In genomic region chr19:56231849-56232248, GRCm38 (mm10) we compare ENCODE assay signal across 12 mouse cellular contexts. TPM values are rescaled to one million over a fixed set of nuclear protein-coding genes. Genes with fewer than 3 reads are reported as not detected.
DNase-seq lines count a peak whose midpoint lies in the region; ATAC-seq and TF ChIP-seq lines count a peak whose summit lies in the region.
"Had no signal": no experiment of that assay in that cellular context is flagged by ENCODE, and none has a peak within 500 bp of the region (broad histone marks: within the 10 kb centered on the region; RNA-seq: fewer than 3 reads in every experiment).

No protein-coding gene starts in this region.

- H3K4me2 ChIP-seq in kidney, embryonic 14.5 days (replicated peaks; ENCODE audit: low read depth, low read length), result no peak overlapping the region
- peak overlapping the region; percentile 26; the same call in 1 of the 2 replicates for H3K4me2 ChIP-seq in forebrain, postnatal 0 days (ENCODE audit: low read depth)
- H3K4me2 ChIP-seq: liver, embryonic 13.5 days had no signal

- no peaks in the 10 kb centered on the region for H3K27me3 ChIP-seq in kidney, embryonic 14.5 days (ENCODE audit: control insufficient read depth, insufficient read depth, low read length)
- H3K27me3 ChIP-seq in kidney, adult 2 months (replicated peaks; ENCODE audit: control insufficient read depth, insufficient read depth, low read length), result no peaks in the 10 kb centered on the region
- H3K27me3 ChIP-seq in forebrain, postnatal 0 days (ENCODE audit: insufficient read depth, low read length), result no peaks in the 10 kb centered on the region
- H3K27me3 ChIP-seq: liver, embryonic 13.5 days had no signal

- no peak overlapping the region for H3K4me3 ChIP-seq in kidney, embryonic 14.5 days (ENCODE audit: low read length)
- no peak overlapping the region for H3K4me3 ChIP-seq in kidney, adult 2 months (ENCODE audit: insufficient read depth, low read depth, low read length)
- no peak overlapping the region for H3K4me3 ChIP-seq in forebrain, postnatal 0 days (ENCODE audit: low read depth, low read length)
- H3K4me3 ChIP-seq: liver, embryonic 13.5 days had no signal

- ATAC-seq in kidney, embryonic 14.5 days (ENCODE audit: low FRiP score, low TSS enrichment), result no peak
- no peak for ATAC-seq in forebrain, postnatal 0 days

- no peak overlapping the region for H3K9ac ChIP-seq in kidney, embryonic 14.5 days (ENCODE audit: low read depth, low read length)
- no peak overlapping the region for H3K9ac ChIP-seq in forebrain, postnatal 0 days
- H3K9ac ChIP-seq: liver, embryonic 13.5 days had no signal

- no peak for TF ChIP-seq CTCF in kidney, adult 2 months (conservative IDR thresholded peaks at IDR 0.05; ENCODE audit: insufficient read depth, insufficient read length, low read depth, low read length)
- TF ChIP-seq CTCF in brain, embryonic 14.5 days (IDR thresholded peaks at IDR 0.05; ENCODE audit: borderline replicate concordance, extremely low read depth, insufficient read depth, insufficient read length), result no peak
- no peak for TF ChIP-seq CTCF in forebrain, postnatal 0 days (IDR thresholded peaks at IDR 0.05; ENCODE audit: low read depth)

- 49% methylated on average over 9 of the region's 9 CpGs for WGBS in kidney, embryonic 14.5 days
- WGBS in kidney, adult 2 months, result 40% methylated on average over 9 of the region's 9 CpGs
- WGBS in forebrain, postnatal 0 days, result 3% methylated on average over 9 of the region's 9 CpGs

- H3K36me3 ChIP-seq in kidney, embryonic 14.5 days (ENCODE audit: control insufficient read depth, insufficient read depth, low read length), result no peaks in the 10 kb centered on the region
- no peaks in the 10 kb centered on the region for H3K36me3 ChIP-seq in kidney, adult 2 months (ENCODE audit: control insufficient read depth, insufficient read depth, low read length)
- H3K36me3 ChIP-seq in forebrain, postnatal 0 days (ENCODE audit: insufficient read depth), result no peaks in the 10 kb centered on the region
- H3K36me3 ChIP-seq: liver, embryonic 13.5 days had no signal

- no peak for TF ChIP-seq POLR2A in kidney, adult 2 months (IDR thresholded peaks at IDR 0.05; ENCODE audit: low read depth, low read length)
- no peak for TF ChIP-seq POLR2A in brain, embryonic 14.5 days (IDR thresholded peaks at IDR 0.05; ENCODE audit: borderline replicate concordance, extremely low read depth, insufficient read depth, insufficient read length, poor library complexity, severe bottlenecking)

- no peak for DNase-seq in kidney, adult 2 months
- DNase-seq in brain, embryonic 14.5 days (ENCODE audit: low read depth), result peak; percentile 85
- peak; percentile 39 for DNase-seq in forebrain, postnatal 0 days
- DNase-seq in lung, postnatal 36 days, result peak; percentile 35
- no peak for DNase-seq in natural killer cell, adult 2 months (ENCODE audit: low spot score in 2 of 2)
- no peak for DNase-seq in cerebellum, adult 8-10 months
- DNase-seq in right cerebral cortex, postnatal 36 days (ENCODE audit: low spot score in 2 of 2), result no peak
- DNase-seq: liver, embryonic 13.5 days; thymus, adult 18-20 months had no signal

- H3K27ac ChIP-seq in kidney, embryonic 14.5 days (ENCODE audit: low read depth, low read length), result peak overlapping the region; percentile 53
- no peak overlapping the region for H3K27ac ChIP-seq in kidney, adult 2 months (ENCODE audit: insufficient read depth, low read depth, low read length)
- H3K27ac ChIP-seq in forebrain, postnatal 0 days (ENCODE audit: low read depth, low read length), result no peak overlapping the region
- H3K27ac ChIP-seq: liver, embryonic 13.5 days had no signal

- 0 out of 2 replicates have a peak, but pooled peaks cover 5% of the 10 kb centered on the region for H3K9me3 ChIP-seq in kidney, embryonic 14.5 days (ENCODE audit: control insufficient read depth, low read length)
- no peaks in the 10 kb centered on the region for H3K9me3 ChIP-seq in forebrain, postnatal 0 days (ENCODE audit: low read length)

- 0 out of 2 replicates have a peak, but pooled peaks cover 4% of the 10 kb centered on the region for H3K4me1 ChIP-seq in kidney, embryonic 14.5 days (ENCODE audit: control insufficient read depth, insufficient read depth, low read length)
- no peaks in the 10 kb centered on the region for H3K4me1 ChIP-seq in kidney, adult 2 months (ENCODE audit: control insufficient read depth, insufficient read depth, low read length)
- H3K4me1 ChIP-seq in forebrain, postnatal 0 days (ENCODE audit: insufficient read depth), result no peaks in the 10 kb centered on the region
- H3K4me1 ChIP-seq: liver, embryonic 13.5 days had no signal

RNA-seq across cellular contexts. Expression of gene Habp2, which starts 55.1 kb away (rescaled TPM):
- 12.7 and 20.4 TPM in 2 replicates for polyA plus RNA-seq in kidney, embryonic 14.5 days (2014; fragmentation: Nextera tagmentation; extraction: Ambion mirVana)
- polyA plus RNA-seq in kidney, adult 2 months (2012; rRNA removed), result 303 and 362 TPM in 2 replicates
- polyA plus RNA-seq in brain, embryonic 14.5 days (2012; rRNA removed), result 0.13 TPM in 1 of 2 replicates, not detected in the other
- total RNA-seq in forebrain, postnatal 0 days (2014; rRNA removed), result not detected in 2 replicates
- polyA plus RNA-seq in forebrain, postnatal 0 days (2015; fragmentation: Nextera tagmentation; extraction: Ambion mirVana), result 0.06 TPM in 1 of 2 replicates, not detected in the other
- total RNA-seq: MEL; neutrophil, adult 5-6 weeks had no signal

Comparison
In these comparisons a context has a peak if more than half of its experiments do, and no peak if none do; other contexts are left out.
1. DNase-seq: peak in brain, embryonic 14.5 days (single experiment), forebrain, postnatal 0 days (single experiment) and lung, postnatal 36 days (single experiment); none in kidney, adult 2 months (single experiment), natural killer cell, adult 2 months (0 of 2), cerebellum, adult 8-10 months (single experiment) and right cerebral cortex, postnatal 36 days (0 of 2).
2. RNA of gene Habp2, which starts 55.1 kb away (polyA plus RNA-seq): 303 to 362 TPM in kidney, adult 2 months and 12.7 to 20.4 TPM in kidney, embryonic 14.5 days; 0.13 TPM in brain, embryonic 14.5 days and 0.06 TPM in forebrain, postnatal 0 days; every median in the first group is over 10 times any median in the second.